Mouse (Mus musculus): ENCODE results near the gene Ehd3.
"Not testable (repeated sequence)": the region's sequence is repeated elsewhere in the genome, so short reads cannot be mapped to it uniquely, and the experiment has no call there.

Gene Ehd3

GRCm38 (mm10) chr17:73826106-73826505 is 22.2 kb downstream of the Ehd3 start:
- DNase-seq: peak; percentile 47

GRCm38 (mm10) chr17:73827446-73827845 is 23.5 kb downstream of the Ehd3 start:
- no peak for DNase-seq

- DNase-seq: no peak
Observed at GRCm38 (mm10) chr17:73830511-73830910, 26.6 kb downstream of the Ehd3 start.

- DNase-seq: no peak
Observed at GRCm38 (mm10) chr17:73831427-73831826, 27.5 kb downstream of the Ehd3 start.

- no peak for DNase-seq
Observed at GRCm38 (mm10) chr17:73832901-73833300, 29.0 kb downstream of the Ehd3 start.

- no peak for DNase-seq
Observed at GRCm38 (mm10) chr17:73833474-73833873, 29.5 kb downstream of the Ehd3 start.

- no peak for DNase-seq
Observed at GRCm38 (mm10) chr17:73836601-73837000, 32.7 kb downstream of the Ehd3 start.

GRCm38 (mm10) chr17:73837244-73837643 is 33.3 kb downstream of the Ehd3 start:
- no peak for DNase-seq

- DNase-seq: no peak
Observed at GRCm38 (mm10) chr17:73839086-73839835, 35.3 kb downstream of the Ehd3 start.

- DNase-seq: not testable (repeated sequence)
Observed at GRCm38 (mm10) chr17:73839876-73840275, 35.9 kb downstream of the Ehd3 start.

- no peak for DNase-seq
Observed at GRCm38 (mm10) chr17:73842963-73843362, 39.0 kb downstream of the Ehd3 start.

- peak; percentile 39 for DNase-seq
Observed at GRCm38 (mm10) chr17:73845632-73846031, 41.7 kb downstream of the Ehd3 start.

GRCm38 (mm10) chr17:73847399-73847798 is 43.5 kb downstream of the Ehd3 start:
- no peak for DNase-seq

GRCm38 (mm10) chr17:73853041-73853440 is 49.1 kb downstream of the Ehd3 start:
- DNase-seq: peak; percentile 37

GRCm38 (mm10) chr17:73853717-73854116 is 49.8 kb downstream of the Ehd3 start:
- no peak for DNase-seq

- DNase-seq: no peak
Observed at GRCm38 (mm10) chr17:73869008-73869685, 65.2 kb downstream of the Ehd3 start.

GRCm38 (mm10) chr17:73870956-73871605 is 67.1 kb downstream of the Ehd3 start:
- no peak for DNase-seq

GRCm38 (mm10) chr17:73875268-73875667 is 71.3 kb downstream of the Ehd3 start:
- DNase-seq: no peak

- no peak for DNase-seq
Observed at GRCm38 (mm10) chr17:73875674-73876073, 71.7 kb downstream of the Ehd3 start.

- DNase-seq: no peak
Observed at GRCm38 (mm10) chr17:73879262-73879916, 75.5 kb downstream of the Ehd3 start.

- DNase-seq: no peak
Observed at GRCm38 (mm10) chr17:73880286-73880685, 76.4 kb downstream of the Ehd3 start.

- DNase-seq: peak; percentile 29
Observed at GRCm38 (mm10) chr17:73881295-73881694, 77.4 kb downstream of the Ehd3 start.
